Mouse (Mus musculus) CD8-positive naive resting alpha-beta T cell, adult 57 days (primary cell): ENCODE results near the gene Cd209c. TPM values are rescaled to one million over a fixed set of nuclear protein-coding genes. Genes with fewer than 3 reads are reported as not detected.

ENCODE experiments used
- total RNA-seq: library from RNA; stranded (reverse); gene quantifications from one replicate; pipeline ENCODE4 v1.2.4, GENCODE M21; 2023

Gene Cd209c
- total RNA-seq: not detected

GRCm38 (mm10) chr8:3954646-3955045, at the start of gene Cd209c:
Gene Cd209c (minus strand): TSS chr8:3954746.

GRCm38 (mm10) chr8:3926744-3927143, 27.8 kb downstream of the Cd209c start, which contains the start of gene Cd209b:
Gene Cd209b (minus strand): TSS chr8:3926844.

Other genes with a start within 250 kb of the Cd209c start
- not detected for gene Clec4g, start 234.1 kb downstream of the Cd209c start, total RNA-seq
- 4.2 TPM for gene Cd209a, start 205.8 kb downstream of the Cd209c start, total RNA-seq
- gene Cd209e, start 100.4 kb downstream of the Cd209c start, total RNA-seq: not detected
- gene Cd209d, start 76.2 kb downstream of the Cd209c start, total RNA-seq: not detected
- not detected for gene Cd209b, start 27.9 kb downstream of the Cd209c start, total RNA-seq
- gene Cd209f, start 151.1 kb upstream of the Cd209c start, total RNA-seq: not detected
- gene Cd209g, start 179.4 kb upstream of the Cd209c start, total RNA-seq: not detected
- gene Evi5l, start 211.8 kb upstream of the Cd209c start, total RNA-seq: 17.2 TPM